Mouse (Mus musculus): Measurements from ENCODE around the gene Mertk.
"Not testable (repeated sequence)": the region's sequence is repeated elsewhere in the genome, so short reads cannot be mapped to it uniquely, and the experiment has no call there.

Gene Mertk

DNA sequence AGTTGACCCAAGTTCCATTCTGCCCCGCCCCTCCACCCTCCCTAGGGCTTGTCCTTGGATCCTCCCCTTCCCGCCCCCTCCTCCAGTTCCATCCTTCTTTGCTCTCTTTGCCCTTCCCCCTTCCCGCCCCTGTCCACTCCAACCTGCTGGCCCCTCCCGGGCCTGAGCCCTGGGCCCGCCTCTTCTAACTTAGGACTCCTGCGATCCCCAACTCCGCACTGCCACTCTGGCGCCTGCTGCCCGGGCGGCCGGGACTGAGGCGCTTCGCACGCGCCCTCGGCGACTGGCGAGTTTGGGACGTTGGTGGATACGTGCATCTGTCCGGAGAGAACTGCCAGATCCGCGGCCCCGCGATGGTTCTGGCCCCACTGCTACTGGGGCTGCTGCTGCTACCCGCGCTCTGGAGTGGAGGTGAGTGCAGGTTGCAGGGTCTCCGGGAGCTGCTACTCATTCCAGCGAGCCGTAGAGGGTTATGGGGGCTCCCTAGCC lies at the start of gene Mertk:
Gene Mertk (plus strand): TSS at position 264 of the 489 bp plus-strand sequence.
- DNase-seq (ENCODE audit: low spot score in 2 of 2), result peak; percentile 82 to 91

DNA sequence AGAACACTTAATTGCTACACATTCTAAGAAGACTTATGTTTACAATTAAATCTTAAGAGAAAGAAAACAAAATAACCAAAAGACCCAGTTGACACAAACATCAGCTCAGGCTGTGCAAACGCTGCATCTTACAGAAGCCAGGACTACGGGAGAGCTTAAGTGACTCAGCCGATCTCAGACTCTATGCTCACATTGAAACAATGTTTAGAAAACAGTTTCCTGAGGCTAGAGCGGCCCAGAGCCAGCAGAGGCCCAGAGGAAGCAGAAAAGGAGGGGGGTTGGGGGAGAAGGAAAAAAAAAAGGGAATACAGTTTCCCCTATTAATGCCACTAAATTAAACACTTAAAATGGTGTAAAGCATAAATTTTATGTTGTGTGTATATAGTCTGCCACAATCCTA lies 18.1 kb upstream of the Mertk start:
- DNase-seq (ENCODE audit: low spot score in 2 of 2), result no peak

DNA sequence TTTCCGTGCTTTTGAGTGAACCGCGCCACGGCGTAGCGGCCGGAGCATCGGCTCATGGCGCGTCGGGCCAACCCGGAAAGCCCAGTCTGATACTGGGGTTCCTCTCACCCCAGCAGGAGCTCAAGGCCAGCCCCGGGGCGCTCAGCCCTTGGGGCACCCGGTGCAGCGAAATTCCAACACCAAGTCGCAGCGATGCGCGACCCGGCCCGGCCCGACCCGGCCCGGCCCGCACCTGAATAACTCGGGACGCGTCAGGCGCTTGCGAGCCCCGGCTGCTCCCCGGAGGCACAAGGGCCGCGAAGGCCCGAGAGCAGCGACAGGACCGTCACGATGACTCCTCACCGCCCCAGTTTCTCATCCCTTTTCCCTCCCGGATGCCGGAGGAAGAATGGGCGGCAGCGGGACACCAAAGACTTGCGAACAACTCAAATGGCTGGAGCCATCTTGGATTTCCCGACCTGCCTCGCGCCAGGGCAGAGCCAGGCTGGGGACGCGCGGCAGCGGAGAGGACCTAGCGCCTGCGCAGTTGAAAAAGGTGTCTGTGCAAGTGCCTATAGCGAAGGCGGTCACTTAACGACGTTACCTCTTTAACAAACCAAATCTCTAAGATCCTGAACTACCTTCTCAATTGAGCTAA lies 11.7 kb upstream of the Mertk start, which contains the start of gene Anapc1:
Gene Anapc1 (minus strand): TSS at position 471 of the 637 bp plus-strand sequence.
- DNase-seq (ENCODE audit: low spot score in 2 of 2), result peak; percentile 82 to 86

DNA sequence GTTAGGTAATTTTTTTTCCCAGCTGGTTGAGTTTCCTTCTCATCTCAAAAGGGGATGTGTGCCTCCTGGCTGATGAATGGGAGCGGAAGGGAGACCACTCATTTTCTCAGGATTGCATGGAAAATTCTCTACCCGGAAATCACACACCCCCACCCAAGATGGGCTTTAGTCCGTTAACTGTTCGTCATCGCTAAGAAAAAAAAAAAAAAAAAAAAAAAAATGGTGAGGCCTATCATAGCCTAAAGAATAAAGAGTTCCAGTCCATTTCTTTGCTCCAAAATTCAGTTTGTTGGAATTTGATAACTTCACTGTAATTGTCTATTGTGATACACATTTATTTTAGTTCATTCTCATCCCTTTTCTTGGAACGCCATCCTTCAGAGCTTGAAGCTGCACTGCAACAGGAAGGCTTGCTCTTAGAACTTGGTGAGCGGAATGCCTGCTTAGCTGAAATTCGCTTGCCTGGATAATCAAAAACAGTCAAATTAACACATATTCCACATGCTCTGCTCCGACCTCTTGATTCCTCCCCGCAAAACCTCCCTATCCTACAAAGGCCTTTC lies 11.1 kb upstream of the Mertk start:
- no peak for DNase-seq (ENCODE audit: low spot score in 2 of 2)

DNA sequence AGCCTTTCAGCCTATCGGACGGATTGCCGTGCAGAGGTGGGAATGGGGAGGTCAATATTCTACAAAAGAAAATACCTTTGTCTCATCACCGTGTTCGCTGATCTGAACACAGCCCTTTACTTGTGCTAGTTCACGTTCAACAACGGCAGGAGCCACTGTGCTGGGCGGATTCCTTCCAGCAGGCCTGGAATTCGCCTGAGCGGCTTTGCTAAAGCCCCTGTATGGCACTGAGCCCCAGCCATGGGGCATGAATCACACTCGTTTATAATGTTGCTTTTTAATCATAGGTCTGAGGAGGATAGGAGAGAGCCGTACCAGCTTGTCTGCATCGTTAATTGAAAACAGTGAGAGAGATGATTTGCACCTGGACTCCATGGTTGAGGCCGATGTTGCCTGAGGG lies 6.4 kb upstream of the Mertk start:
- no peak for DNase-seq (ENCODE audit: low spot score in 2 of 2)

DNA sequence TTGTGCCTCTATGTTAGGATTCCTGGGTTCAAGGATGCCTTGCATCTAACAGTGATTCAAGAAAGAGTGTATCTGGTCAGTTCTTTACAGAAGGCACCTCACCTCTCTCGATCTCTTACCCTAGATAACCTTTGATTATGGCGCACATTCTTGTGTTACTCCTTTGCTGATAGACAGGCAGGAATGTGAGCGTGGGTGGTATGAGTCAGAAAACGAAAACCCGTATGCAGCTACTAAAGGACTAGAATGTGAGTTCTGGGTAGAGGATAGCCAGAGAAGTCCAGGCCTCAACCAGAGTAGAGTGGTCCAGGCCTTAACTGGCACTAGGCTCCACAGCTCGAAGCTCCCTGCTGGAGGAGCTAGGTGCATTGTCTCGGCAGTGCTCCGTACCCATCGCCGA lies 6.0 kb upstream of the Mertk start:
- DNase-seq (ENCODE audit: low spot score in 2 of 2), result no peak

DNA sequence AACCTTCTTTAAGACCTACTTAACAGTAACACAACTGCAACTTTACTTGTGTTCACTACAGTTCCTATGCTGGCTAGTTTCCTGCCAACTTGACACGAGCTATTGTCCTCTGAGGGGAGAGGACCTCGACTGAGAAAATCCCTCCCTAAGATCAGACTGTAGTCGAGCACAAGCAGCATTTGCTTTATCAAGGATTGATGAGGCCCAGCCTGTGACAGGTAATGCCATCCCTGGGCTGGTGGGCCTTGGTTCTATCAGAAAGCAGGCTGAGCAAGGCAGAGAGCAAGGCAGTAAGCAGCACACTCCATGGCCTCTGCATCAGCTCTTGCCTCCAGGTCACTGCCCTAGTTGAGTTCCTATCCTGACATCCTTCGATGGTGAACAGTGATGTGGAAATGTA lies 5.5 kb upstream of the Mertk start:
- DNase-seq (ENCODE audit: low spot score in 2 of 2), result no peak

DNA sequence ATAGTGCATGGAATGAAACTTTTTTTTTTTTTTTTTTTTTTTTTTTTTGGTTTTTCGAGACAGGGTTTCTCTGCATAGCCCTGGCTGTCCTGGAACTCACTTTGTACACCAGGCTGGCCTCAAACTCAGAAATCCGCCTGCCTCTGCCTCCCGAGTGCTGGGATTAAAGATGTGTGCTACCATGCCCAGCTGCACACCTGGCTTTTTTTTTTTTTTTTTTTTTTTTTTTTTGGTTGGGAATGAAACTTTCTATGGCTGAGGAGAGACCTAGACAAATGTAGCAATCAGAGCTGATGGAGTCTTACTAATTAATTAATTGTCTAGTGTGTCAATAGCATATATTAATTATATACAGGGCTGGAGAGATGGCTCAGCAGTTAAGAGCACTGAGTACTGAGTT lies 4.9 kb upstream of the Mertk start:
- not testable (repeated sequence) for DNase-seq (ENCODE audit: low spot score in 2 of 2)

DNA sequence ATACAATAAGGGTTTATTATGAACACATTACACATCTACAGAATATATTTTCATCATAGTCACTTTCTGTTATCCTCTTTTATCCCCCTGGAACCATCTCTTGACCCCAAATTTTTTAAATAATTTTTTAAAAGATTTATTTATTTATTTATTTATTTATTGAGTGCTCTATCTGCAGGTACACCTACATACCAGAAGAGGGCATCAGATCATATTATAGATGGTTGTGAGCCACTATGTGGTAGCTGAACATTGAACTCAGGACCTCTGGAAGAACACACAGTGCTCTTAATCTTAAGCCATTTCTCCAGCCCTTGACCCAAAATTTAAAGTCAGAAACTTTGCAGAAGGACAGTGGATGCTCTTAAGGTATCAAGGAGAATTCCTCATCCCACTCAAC lies 4.2 kb upstream of the Mertk start:
- DNase-seq (ENCODE audit: low spot score in 2 of 2), result no peak

DNA sequence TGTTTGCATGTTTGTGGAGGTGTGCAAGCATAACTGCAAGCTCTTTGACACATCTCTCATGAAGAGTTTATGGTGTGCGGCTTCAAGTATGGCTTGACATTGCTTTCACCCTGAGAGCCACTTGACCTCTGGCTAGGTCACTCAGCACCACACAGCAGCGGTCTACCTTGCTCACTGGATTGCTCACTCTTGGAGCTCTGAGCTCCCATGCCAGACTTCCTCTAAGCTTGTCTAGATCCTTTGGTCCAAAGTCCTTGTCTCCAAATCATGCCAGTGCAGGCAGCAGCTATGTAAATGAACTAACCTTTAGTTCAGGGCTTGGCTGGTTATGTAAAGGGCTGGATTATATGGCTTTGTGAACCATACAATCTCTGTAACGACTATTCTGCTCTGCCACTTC lies 2.3 kb upstream of the Mertk start:
- DNase-seq (ENCODE audit: low spot score in 2 of 2), result no peak

DNA sequence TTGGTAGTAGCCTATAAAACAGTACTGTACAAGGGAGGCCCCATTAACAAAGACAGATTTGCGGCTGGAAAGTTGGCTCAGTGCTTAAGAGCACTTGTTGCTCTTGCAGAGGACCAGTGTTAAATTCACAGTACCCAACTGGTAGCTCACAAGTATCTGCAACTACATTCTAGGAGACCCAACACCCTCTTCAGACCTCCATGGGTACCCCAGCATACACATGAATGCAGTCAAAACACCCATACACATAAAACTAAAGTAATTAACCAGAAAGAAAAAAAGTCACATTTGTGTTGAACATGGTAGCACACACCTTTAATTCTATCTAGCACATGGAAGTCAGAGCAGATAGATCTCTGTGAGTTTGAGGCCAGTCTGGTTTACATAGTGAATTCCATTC lies 1.7 kb upstream of the Mertk start:
- DNase-seq (ENCODE audit: low spot score in 2 of 2), result no peak

DNA sequence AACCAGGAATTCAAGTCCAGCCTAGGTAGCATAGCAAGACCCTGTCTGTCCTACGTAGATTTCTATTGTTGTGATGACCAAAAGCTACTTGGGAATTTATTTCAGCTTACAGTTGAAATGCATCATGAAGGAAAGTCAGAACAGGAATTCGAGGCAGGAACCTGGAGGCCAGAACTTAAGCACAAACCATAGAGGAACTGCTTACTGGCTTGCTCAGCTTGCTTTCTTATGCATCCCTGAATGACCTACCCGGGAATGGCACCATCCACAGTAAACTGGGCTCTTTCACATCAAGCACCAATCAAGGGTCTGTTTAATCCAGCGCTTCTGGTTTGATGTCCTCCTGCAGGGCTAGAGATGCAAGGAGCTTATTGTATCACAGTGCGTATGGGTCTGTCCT lies 1.2 kb upstream of the Mertk start:
- DNase-seq (ENCODE audit: low spot score in 2 of 2), result no peak

DNA sequence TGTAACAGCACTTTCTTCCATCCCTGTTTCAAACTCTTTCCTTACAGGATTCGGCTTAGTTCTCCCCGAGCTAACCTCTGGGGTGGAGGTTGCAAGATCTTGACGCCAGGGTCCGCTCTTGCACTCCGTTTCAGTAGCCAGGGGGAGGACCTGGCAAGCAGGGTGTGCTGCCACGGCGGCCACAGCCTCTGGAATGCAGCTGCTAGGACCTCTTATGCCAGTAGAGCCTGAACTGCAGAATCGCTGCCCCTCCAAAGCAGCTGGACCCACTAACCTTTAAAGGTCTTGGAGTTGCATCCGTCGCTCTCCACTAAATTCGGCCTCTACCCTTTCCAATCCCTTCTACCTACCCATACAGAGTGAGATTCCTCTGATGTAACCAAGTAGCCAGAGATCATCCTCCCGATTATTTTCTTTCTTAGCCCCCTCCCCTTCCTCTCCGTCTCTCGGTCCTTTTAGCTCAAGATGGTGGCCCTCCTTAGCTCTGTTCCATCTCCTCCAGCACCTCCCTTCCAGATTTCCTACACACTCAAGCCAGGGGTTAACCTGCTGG lies 540 bp upstream of the Mertk start:
- peak; percentile 74 to 84 for DNase-seq (ENCODE audit: low spot score in 2 of 2)

DNA sequence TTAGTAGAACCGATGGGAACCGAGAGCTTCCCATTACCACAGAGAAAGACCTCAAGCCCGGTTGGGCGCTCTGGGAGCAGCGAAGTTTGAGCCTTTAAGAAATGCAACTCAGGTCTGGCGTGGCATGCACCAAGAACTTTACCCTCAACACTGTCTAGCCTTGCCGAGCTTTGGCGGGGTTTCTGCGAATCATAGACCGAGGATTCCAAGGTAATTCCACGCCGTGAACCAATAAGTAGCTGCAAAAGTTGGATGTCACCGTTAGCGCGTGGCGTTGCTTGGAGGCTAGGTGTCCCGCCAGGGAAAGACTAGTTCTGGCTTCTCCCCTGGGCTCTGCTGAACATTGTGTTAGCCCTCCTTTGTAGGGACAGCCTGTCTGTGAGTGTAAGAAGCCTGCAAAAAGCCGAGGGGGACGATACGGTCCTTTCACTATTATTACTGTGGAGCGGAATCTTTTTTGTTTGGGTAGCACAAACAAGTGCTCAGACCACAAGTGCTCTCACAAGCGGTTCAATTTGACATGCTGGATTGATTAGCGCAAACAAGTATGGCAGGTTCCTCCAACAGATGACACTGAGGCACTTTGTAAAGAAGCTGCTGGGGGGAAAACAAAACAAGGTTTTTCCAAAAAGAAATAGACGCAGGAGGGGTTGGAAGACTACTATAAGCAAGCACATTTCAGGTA lies 587 bp downstream of the Mertk start:
- peak in 1 of 2 experiments; percentile 58 for DNase-seq (ENCODE audit: low spot score in 2 of 2)

DNA sequence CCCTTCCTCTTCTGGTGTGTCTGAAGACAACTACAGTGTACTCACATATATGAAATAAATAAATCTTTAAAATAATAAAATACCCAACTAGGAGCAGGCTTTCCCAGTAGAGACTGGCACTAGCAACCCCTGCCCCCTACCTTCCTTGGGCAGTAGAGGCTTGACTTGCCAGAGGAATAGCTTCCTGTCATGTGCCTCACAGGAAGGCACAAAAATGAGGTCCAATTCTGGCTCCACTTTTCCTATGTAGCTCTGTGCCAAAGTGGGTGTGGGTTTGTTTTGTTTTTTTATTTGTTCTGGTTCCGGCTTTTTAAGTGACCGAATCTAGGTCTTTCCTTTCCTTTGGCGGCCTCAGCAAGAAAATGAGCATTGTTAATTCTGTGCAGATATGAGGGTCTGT lies 5.7 kb downstream of the Mertk start:
- DNase-seq (ENCODE audit: low spot score in 2 of 2), result no peak

DNA sequence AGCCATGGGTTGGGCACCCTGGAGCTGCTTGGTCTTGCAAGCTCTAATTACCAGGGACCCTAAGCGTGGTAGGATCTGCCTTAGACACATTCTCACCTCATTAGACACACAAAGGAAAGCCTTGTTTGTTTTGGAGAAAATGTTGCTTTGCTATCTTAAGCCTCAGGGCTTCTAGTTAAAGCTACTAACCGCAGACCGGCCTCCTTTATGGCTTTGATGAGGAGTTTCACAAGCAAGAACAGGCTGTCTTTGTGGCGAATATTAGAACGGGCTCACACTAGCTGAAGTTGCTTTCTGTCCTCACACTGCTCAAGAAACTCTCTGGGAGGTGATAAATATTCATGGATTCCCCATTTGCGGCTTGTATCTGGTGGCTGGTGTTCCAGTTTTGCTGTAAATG lies 10.5 kb downstream of the Mertk start:
- no peak for DNase-seq (ENCODE audit: low spot score in 2 of 2)

DNA sequence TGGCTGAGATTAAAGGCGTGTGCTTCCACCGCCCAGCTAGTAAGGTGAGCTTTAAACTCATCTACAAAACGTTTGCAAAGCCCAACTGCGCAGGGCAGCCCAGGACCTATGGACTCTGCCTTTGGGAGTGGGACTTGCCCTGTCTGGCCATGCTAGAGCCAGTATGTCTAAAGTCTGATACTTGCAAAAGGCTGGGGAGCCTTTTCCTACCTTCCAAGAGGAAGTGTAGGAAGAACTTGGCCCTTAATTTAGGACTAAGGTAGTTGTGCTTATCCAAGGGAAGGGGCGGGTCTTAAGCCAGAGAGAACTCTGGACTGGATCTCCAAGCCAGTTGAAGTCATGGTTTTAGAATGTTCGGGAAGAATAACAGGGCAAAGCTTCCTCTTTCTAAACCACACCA lies 11.9 kb downstream of the Mertk start:
- no peak for DNase-seq (ENCODE audit: low spot score in 2 of 2)

DNA sequence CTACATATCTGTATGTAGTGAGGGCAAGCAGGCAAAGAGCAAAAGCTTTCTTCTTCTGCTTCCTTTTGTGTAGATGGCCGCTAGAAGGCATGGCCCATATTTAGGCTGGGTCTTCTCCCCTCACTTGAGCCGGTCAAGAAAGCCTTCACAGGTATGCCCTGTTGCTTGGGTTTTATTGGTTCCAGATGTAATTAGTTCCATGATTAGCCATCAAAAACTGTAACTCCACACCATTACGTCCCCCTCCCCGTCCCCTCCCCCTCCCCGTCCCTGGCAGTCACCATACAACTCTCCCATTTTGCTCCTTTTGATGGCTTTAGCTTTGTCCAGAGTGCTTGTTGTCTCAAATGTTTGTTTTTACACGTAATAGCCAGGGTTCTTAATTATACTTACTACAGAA lies 14.2 kb downstream of the Mertk start:
- no peak for DNase-seq (ENCODE audit: low spot score in 2 of 2)

DNA sequence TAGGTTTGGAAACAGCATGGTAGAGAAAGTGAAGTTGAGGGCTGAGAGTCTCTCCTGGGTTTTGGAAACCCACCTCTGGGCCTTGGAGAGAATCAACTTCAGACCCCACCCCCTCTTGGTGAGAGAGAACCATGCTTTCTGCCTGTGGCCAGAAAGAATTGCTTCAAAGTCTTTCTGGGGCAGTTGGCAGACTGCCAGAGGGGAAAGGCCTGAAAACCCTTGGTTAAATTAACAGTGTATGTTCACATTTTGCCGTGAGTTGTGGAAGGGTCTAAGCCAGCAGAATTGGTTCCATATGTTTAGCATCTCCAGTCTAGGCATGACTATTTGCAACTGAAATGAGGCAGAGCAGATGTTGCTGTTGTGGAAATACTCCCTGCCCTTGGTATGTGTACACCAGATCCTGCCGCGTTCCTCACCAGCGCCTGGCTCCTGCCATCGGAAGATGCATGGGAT lies 14.8 kb downstream of the Mertk start:
- DNase-seq (ENCODE audit: low spot score in 2 of 2), result no peak

DNA sequence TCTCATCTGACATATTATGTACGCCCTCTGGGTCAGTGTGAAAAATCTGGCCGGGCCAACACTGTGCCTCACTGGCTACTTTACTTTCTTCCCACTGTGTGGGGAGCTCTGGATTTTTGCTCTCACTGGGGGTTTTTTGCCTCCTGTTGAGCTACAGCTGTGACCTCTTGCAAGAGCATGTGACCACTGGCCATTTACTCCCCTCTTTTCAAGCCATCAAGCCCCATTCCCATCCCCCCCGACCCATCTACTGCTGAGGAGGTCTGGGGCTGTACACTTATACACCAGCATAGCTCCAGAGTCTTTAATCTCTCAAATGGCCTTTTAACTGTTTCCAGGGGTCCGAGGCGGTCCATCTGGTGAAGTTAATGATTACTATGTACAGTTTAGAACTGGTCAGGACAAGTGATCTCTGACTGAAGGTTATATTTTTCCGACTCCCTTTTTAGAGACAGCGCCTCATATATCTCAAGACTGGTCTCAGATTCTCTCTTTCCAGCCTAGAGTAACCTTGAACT lies 16.0 kb downstream of the Mertk start:
- no peak for DNase-seq (ENCODE audit: low spot score in 2 of 2)

DNA sequence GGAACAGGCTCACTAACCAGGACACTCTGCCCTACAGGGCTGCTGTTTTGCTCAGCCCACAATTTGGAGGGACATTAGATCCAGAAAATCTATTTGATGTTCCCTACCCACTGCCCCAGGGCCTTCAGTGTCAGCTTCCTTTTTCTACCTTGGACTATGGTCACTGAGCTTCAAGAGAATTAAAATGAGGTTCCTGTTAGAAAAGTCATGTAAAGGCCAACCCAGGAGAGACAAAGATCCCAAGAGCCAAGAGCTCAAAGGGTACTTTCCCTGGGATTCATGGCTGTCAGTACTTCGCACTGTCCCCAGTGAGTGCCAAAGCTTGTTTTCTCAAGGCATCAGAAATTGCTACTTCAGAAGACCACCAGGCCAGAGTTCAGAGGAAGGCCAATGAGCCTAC lies 17.2 kb downstream of the Mertk start:
- no peak for DNase-seq (ENCODE audit: low spot score in 2 of 2)

DNA sequence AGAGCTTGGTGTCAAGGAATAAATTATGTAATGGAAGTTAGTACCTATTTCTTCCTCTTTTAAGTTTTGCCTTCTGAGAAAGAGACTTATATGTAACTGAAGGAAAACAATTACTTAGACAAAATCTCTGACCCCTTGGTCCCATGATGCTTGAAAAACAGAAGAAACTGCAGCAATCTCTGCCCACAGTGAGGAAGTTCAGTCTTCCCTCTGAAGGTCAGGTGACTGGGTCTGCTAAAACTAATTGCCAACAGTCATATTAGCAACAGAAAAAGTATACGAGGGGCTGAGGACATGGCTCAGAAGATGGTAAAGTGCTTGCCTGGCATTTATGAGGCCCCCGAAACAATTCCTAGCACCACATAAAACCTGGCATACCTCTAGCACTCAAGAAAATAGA lies 20.6 kb downstream of the Mertk start:
- no peak for DNase-seq (ENCODE audit: low spot score in 2 of 2)

Measured in urinary bladder, adult 18-20 months (tissue).